Mouse (Mus musculus): ENCODE measurements at regions not wholly inside any gene's neighbourhood (a gene's known extent, or its start where the extent isn't known, plus 50 kb on each side); places are given as distances from the start of the nearest gene placed in this dataset.
A peak's percentile ranks its signal among the peaks of the same experiment; 100 is the strongest.

- Histone ChIP-seq H3K27ac (ENCODE audit: low read depth, low read length) (no peak overlapping the region), H3K4me1 (replicated peaks; ENCODE audit: control insufficient read depth, insufficient read depth, low read length) (no peaks in the 10 kb centered on the region), H3K9me3 (ENCODE audit: control insufficient read depth, low read length) (no peaks in the 10 kb centered on the region), H3K4me2 (ENCODE audit: low read depth, low read length, severe bottlenecking) (no peak overlapping the region), H3K36me3 (ENCODE audit: control insufficient read depth, insufficient read depth, low read length) (no peaks in the 10 kb centered on the region), H3K4me3 (ENCODE audit: low read depth, low read length) (no peak overlapping the region), H3K9ac (ENCODE audit: low read length) (no peak overlapping the region), H3K27me3 (ENCODE audit: control insufficient read depth, insufficient read depth, low read length) (no peaks in the 10 kb centered on the region)
- no peak for DNase-seq (ENCODE audit: low spot score)
- ATAC-seq (replicated peaks; ENCODE audit: low FRiP score): no peak
- 77% methylated on average over 1 of the region's 1 CpGs for WGBS
Observed at GRCm38 (mm10) chr12:56144359-56144758, 201.3 kb downstream of the Mbip start.

- Histone ChIP-seq H3K4me2 (ENCODE audit: low read depth, low read length, severe bottlenecking) (no peak overlapping the region), H3K4me3 (ENCODE audit: low read depth, low read length) (no peak overlapping the region), H3K9ac (ENCODE audit: low read length) (no peak overlapping the region), H3K27ac (ENCODE audit: low read depth, low read length) (no peak overlapping the region), H3K27me3 (ENCODE audit: control insufficient read depth, insufficient read depth, low read length) (no peaks in the 10 kb centered on the region), H3K9me3 (ENCODE audit: control insufficient read depth, low read length) (no peaks in the 10 kb centered on the region), H3K36me3 (ENCODE audit: control insufficient read depth, insufficient read depth, low read length) (no peaks in the 10 kb centered on the region), H3K4me1 (replicated peaks; ENCODE audit: control insufficient read depth, insufficient read depth, low read length) (no peaks in the 10 kb centered on the region)
- ATAC-seq (replicated peaks; ENCODE audit: low FRiP score) (no peak), DNase-seq (ENCODE audit: low spot score) (no peak)
- 80% methylated on average over 2 of the region's 2 CpGs for WGBS
Observed at GRCm38 (mm10) chr12:56143789-56144188, 201.9 kb downstream of the Mbip start.

GRCm38 (mm10) chr12:56114446-56114845 lies 231.2 kb downstream of the Mbip start:
- Histone ChIP-seq H3K36me3 (ENCODE audit: control insufficient read depth, insufficient read depth, low read length) (no peaks in the 10 kb centered on the region), H3K9ac (ENCODE audit: low read length) (no peak overlapping the region), H3K27ac (ENCODE audit: low read depth, low read length) (no peak overlapping the region), H3K4me3 (ENCODE audit: low read depth, low read length) (no peak overlapping the region), H3K27me3 (ENCODE audit: control insufficient read depth, insufficient read depth, low read length) (no peaks in the 10 kb centered on the region), H3K4me2 (ENCODE audit: low read depth, low read length, severe bottlenecking) (no peak overlapping the region), H3K4me1 (replicated peaks; ENCODE audit: control insufficient read depth, insufficient read depth, low read length) (no peaks in the 10 kb centered on the region), H3K9me3 (ENCODE audit: control insufficient read depth, low read length) (no peaks in the 10 kb centered on the region)
- DNase-seq (ENCODE audit: low spot score) (no peak), ATAC-seq (replicated peaks; ENCODE audit: low FRiP score) (no peak)
- 82% methylated on average over 4 of the region's 4 CpGs for WGBS

- no peaks in the 10 kb centered on the region for H3K4me1 ChIP-seq (replicated peaks; ENCODE audit: control insufficient read depth, insufficient read depth, low read length)
- no peak for DNase-seq (ENCODE audit: low spot score)
- H3K27ac ChIP-seq (ENCODE audit: low read depth, low read length): no peak overlapping the region
- H3K9me3 ChIP-seq (ENCODE audit: control insufficient read depth, low read length): no peaks in the 10 kb centered on the region
- ATAC-seq (replicated peaks; ENCODE audit: low FRiP score): no peak
- H3K36me3 ChIP-seq (ENCODE audit: control insufficient read depth, insufficient read depth, low read length): no peaks in the 10 kb centered on the region
- no peak overlapping the region for H3K4me3 ChIP-seq (ENCODE audit: low read depth, low read length)
- no peaks in the 10 kb centered on the region for H3K27me3 ChIP-seq (ENCODE audit: control insufficient read depth, insufficient read depth, low read length)
- no peak overlapping the region for H3K4me2 ChIP-seq (ENCODE audit: low read depth, low read length, severe bottlenecking)
- H3K9ac ChIP-seq (ENCODE audit: low read length): no peak overlapping the region
Observed at GRCm38 (mm10) chr12:56081406-56081805, 245.3 kb downstream of the Brms1l start.

- no peak overlapping the region for H3K9ac ChIP-seq (ENCODE audit: low read length)
- no peaks in the 10 kb centered on the region for H3K27me3 ChIP-seq (ENCODE audit: control insufficient read depth, insufficient read depth, low read length)
- H3K27ac ChIP-seq (ENCODE audit: low read depth, low read length): no peak overlapping the region
- WGBS: 68% methylated on average over 7 of the region's 7 CpGs
- no peaks in the 10 kb centered on the region for H3K9me3 ChIP-seq (ENCODE audit: control insufficient read depth, low read length)
- DNase-seq (ENCODE audit: low spot score) (no peak), ATAC-seq (replicated peaks; ENCODE audit: low FRiP score) (no peak)
- no peak overlapping the region for H3K4me2 ChIP-seq (ENCODE audit: low read depth, low read length, severe bottlenecking)
- no peaks in the 10 kb centered on the region for H3K4me1 ChIP-seq (replicated peaks; ENCODE audit: control insufficient read depth, insufficient read depth, low read length)
- no peak overlapping the region for H3K4me3 ChIP-seq (ENCODE audit: low read depth, low read length)
- H3K36me3 ChIP-seq (ENCODE audit: control insufficient read depth, insufficient read depth, low read length): no peaks in the 10 kb centered on the region
Observed at GRCm38 (mm10) chr12:56064183-56064582, 228.1 kb downstream of the Brms1l start.

- Histone ChIP-seq H3K9ac (ENCODE audit: low read length) (no peak overlapping the region), H3K4me3 (ENCODE audit: low read depth, low read length) (no peak overlapping the region), H3K9me3 (ENCODE audit: control insufficient read depth, low read length) (no peaks in the 10 kb centered on the region), H3K4me1 (replicated peaks; ENCODE audit: control insufficient read depth, insufficient read depth, low read length) (no peaks in the 10 kb centered on the region), H3K4me2 (ENCODE audit: low read depth, low read length, severe bottlenecking) (no peak overlapping the region), H3K27ac (ENCODE audit: low read depth, low read length) (no peak overlapping the region), H3K27me3 (ENCODE audit: control insufficient read depth, insufficient read depth, low read length) (no peaks in the 10 kb centered on the region), H3K36me3 (ENCODE audit: control insufficient read depth, insufficient read depth, low read length) (no peaks in the 10 kb centered on the region)
- DNase-seq (ENCODE audit: low spot score) (no peak), ATAC-seq (replicated peaks; ENCODE audit: low FRiP score) (no peak)
- WGBS: 83% methylated on average over 10 of the region's 10 CpGs
Observed at GRCm38 (mm10) chr12:56058876-56059275, 222.8 kb downstream of the Brms1l start.

GRCm38 (mm10) chr12:56058463-56058862 lies 222.3 kb downstream of the Brms1l start:
- Histone ChIP-seq H3K36me3 (ENCODE audit: control insufficient read depth, insufficient read depth, low read length) (no peaks in the 10 kb centered on the region), H3K4me2 (ENCODE audit: low read depth, low read length, severe bottlenecking) (no peak overlapping the region), H3K4me3 (ENCODE audit: low read depth, low read length) (no peak overlapping the region), H3K4me1 (replicated peaks; ENCODE audit: control insufficient read depth, insufficient read depth, low read length) (no peaks in the 10 kb centered on the region), H3K9me3 (ENCODE audit: control insufficient read depth, low read length) (no peaks in the 10 kb centered on the region), H3K27me3 (ENCODE audit: control insufficient read depth, insufficient read depth, low read length) (no peaks in the 10 kb centered on the region), H3K27ac (ENCODE audit: low read depth, low read length) (no peak overlapping the region), H3K9ac (ENCODE audit: low read length) (no peak overlapping the region)
- 14% methylated on average over 17 of the region's 17 CpGs for WGBS
- DNase-seq (ENCODE audit: low spot score): peak; percentile 92
- ATAC-seq (replicated peaks; ENCODE audit: low FRiP score): peak; percentile 53; the same call in 1 of the 2 replicates

- Histone ChIP-seq H3K4me2 (ENCODE audit: low read depth, low read length, severe bottlenecking) (no peak overlapping the region), H3K4me3 (ENCODE audit: low read depth, low read length) (no peak overlapping the region), H3K9me3 (ENCODE audit: control insufficient read depth, low read length) (no peaks in the 10 kb centered on the region), H3K9ac (ENCODE audit: low read length) (no peak overlapping the region), H3K27me3 (ENCODE audit: control insufficient read depth, insufficient read depth, low read length) (no peaks in the 10 kb centered on the region), H3K36me3 (ENCODE audit: control insufficient read depth, insufficient read depth, low read length) (no peaks in the 10 kb centered on the region), H3K27ac (ENCODE audit: low read depth, low read length) (no peak overlapping the region), H3K4me1 (replicated peaks; ENCODE audit: control insufficient read depth, insufficient read depth, low read length) (no peaks in the 10 kb centered on the region)
- WGBS: 85% methylated on average over 6 of the region's 6 CpGs
- no peak for DNase-seq (ENCODE audit: low spot score)
- ATAC-seq (replicated peaks; ENCODE audit: low FRiP score): no peak
Observed at GRCm38 (mm10) chr12:56055382-56055781, 219.3 kb downstream of the Brms1l start.

GRCm38 (mm10) chr12:56046050-56046449 lies 209.9 kb downstream of the Brms1l start:
- H3K4me1 ChIP-seq (replicated peaks; ENCODE audit: control insufficient read depth, insufficient read depth, low read length): no peaks in the 10 kb centered on the region
- no peak overlapping the region for H3K4me3 ChIP-seq (ENCODE audit: low read depth, low read length)
- H3K9me3 ChIP-seq (ENCODE audit: control insufficient read depth, low read length): no peaks in the 10 kb centered on the region
- 86% methylated on average over 3 of the region's 3 CpGs for WGBS
- no peak overlapping the region for H3K9ac ChIP-seq (ENCODE audit: low read length)
- no peaks in the 10 kb centered on the region for H3K27me3 ChIP-seq (ENCODE audit: control insufficient read depth, insufficient read depth, low read length)
- no peaks in the 10 kb centered on the region for H3K36me3 ChIP-seq (ENCODE audit: control insufficient read depth, insufficient read depth, low read length)
- no peak overlapping the region for H3K4me2 ChIP-seq (ENCODE audit: low read depth, low read length, severe bottlenecking)
- DNase-seq (ENCODE audit: low spot score) (no peak), ATAC-seq (replicated peaks; ENCODE audit: low FRiP score) (no peak)
- no peak overlapping the region for H3K27ac ChIP-seq (ENCODE audit: low read depth, low read length)
